Mouse (Mus musculus) heart, adult 11 months (tissue): Measurements from ENCODE around the gene Nrxn3.

Source experiments
- DNase-seq: peaks from one replicate; pipeline ENCODE4 v3.0.0; 2022

Gene Nrxn3

GRCm38 (mm10) chr12:88722691-88723070, at the start of gene Nrxn3:
Nrxn3 (plus strand) TSS chr12:88722876.
- DNase-seq: peak; percentile 76

GRCm38 (mm10) chr12:88704159-88704846, 18.4 kb upstream of the Nrxn3 start:
- DNase-seq: no peak

GRCm38 (mm10) chr12:88705959-88706358, 16.7 kb upstream of the Nrxn3 start:
- DNase-seq: no peak

- DNase-seq: no peak
Measured at GRCm38 (mm10) chr12:88707786-88708185, 14.9 kb upstream of the Nrxn3 start.

- DNase-seq: no peak
Measured at GRCm38 (mm10) chr12:88709223-88709622, 13.5 kb upstream of the Nrxn3 start.

- DNase-seq: no peak
Measured at GRCm38 (mm10) chr12:88713456-88713855, 9.2 kb upstream of the Nrxn3 start.

- no peak for DNase-seq
Measured at GRCm38 (mm10) chr12:88722031-88722690, 515 bp upstream of the Nrxn3 start.

- DNase-seq: peak; percentile 63
Measured at GRCm38 (mm10) chr12:88726316-88726715, 3.6 kb downstream of the Nrxn3 start.

- peak; percentile 43 for DNase-seq
Measured at GRCm38 (mm10) chr12:88726755-88727154, 4.1 kb downstream of the Nrxn3 start.

- DNase-seq: peak; percentile 74
Measured at GRCm38 (mm10) chr12:88730720-88731119, 8.0 kb downstream of the Nrxn3 start.

GRCm38 (mm10) chr12:88735045-88735444, 12.4 kb downstream of the Nrxn3 start:
- DNase-seq: peak; percentile 48

- DNase-seq: peak; percentile 58
Measured at GRCm38 (mm10) chr12:88737081-88737480, 14.4 kb downstream of the Nrxn3 start.

- DNase-seq: peak; percentile 81
Measured at GRCm38 (mm10) chr12:88738616-88739015, 15.9 kb downstream of the Nrxn3 start.

GRCm38 (mm10) chr12:88746788-88747187, 24.1 kb downstream of the Nrxn3 start:
- DNase-seq: peak; percentile 74

- DNase-seq: peak; percentile 70
Measured at GRCm38 (mm10) chr12:88764791-88765190, 42.1 kb downstream of the Nrxn3 start.

- no peak for DNase-seq
Measured at GRCm38 (mm10) chr12:88774666-88775065, 52.0 kb downstream of the Nrxn3 start.

GRCm38 (mm10) chr12:88778036-88778435, 55.4 kb downstream of the Nrxn3 start:
- DNase-seq: no peak

- DNase-seq: no peak
Measured at GRCm38 (mm10) chr12:88784199-88785147, 61.8 kb downstream of the Nrxn3 start.

GRCm38 (mm10) chr12:88793314-88793713, 70.6 kb downstream of the Nrxn3 start:
- no peak for DNase-seq

GRCm38 (mm10) chr12:88800990-88801655, 78.4 kb downstream of the Nrxn3 start:
- no peak for DNase-seq

GRCm38 (mm10) chr12:88801656-88802007, 79.0 kb downstream of the Nrxn3 start:
- no peak for DNase-seq

GRCm38 (mm10) chr12:88808947-88809346, 86.3 kb downstream of the Nrxn3 start:
- no peak for DNase-seq

- DNase-seq: no peak
Measured at GRCm38 (mm10) chr12:88812173-88812572, 89.5 kb downstream of the Nrxn3 start.
